Mouse (Mus musculus) bone marrow macrophage, adult 2 months (primary cell): ENCODE results near the gene Ankrd13b. TPM values are rescaled to one million over a fixed set of nuclear protein-coding genes. Genes with fewer than 3 reads are reported as not detected.
A peak's percentile ranks its signal among the peaks of the same experiment; 100 is the strongest.

Experiments used
- H3K27ac ChIP-seq: 2 replicates; pipeline ENCODE4 v1.5.1; 2012; ENCODE audit warnings: low read depth, low read length; ENCODE audit not compliant: insufficient read depth
- H3K4me1 ChIP-seq: 2 replicates; pipeline ENCODE4 v1.6.1; 2012; ENCODE audit warnings: low read length; ENCODE audit not compliant: control insufficient read depth, insufficient read depth
- H3K4me3 ChIP-seq: 2 replicates; pipeline ENCODE4 v1.5.1; 2012; ENCODE audit warnings: mild to moderate bottlenecking, low read length, moderate library complexity; ENCODE audit not compliant: insufficient read depth
- CTCF ChIP-seq: IDR thresholded peaks from 2 replicates; pipeline ENCODE4 v1.5.1; 2012; ENCODE audit warnings: low read depth, mild to moderate bottlenecking, low read length, moderate library complexity
- POLR2A ChIP-seq: IDR thresholded peaks from 2 replicates; pipeline ENCODE4 v1.6.1; 2012; ENCODE audit warnings: mild to moderate bottlenecking, low read depth, low read length, borderline replicate concordance
- polyA plus RNA-seq: library from polyadenylated mRNA; stranded (reverse); fragments of >200 nt; gene quantifications from 2 replicates; pipeline ENCODE4 v1.2.4, GENCODE M21; 2012; ENCODE audit not compliant: missing spikeins, insufficient read depth, insufficient read length

Ankrd13b gene
- polyA plus RNA-seq, 1 experiment, result 5.0 TPM

DNA sequence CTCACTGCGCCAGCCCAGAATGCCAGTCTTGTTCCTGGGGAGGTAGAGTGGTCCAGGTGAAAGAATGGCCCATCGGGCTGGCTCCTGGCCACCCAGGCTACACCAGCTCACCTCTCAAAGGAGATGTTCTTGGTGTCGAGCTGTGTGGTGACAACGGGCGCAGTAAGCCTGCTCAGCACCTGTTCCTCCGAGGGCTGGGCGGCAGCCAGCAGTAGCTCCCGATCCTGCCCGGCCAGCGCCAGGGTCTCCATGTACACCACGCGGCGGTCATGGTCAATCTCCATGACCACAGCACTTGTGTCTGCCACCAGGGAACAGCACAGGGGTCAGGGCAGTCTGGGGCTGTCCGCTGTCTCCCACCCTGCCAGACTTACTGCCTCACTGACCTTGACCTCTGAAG lies 13.3 kb downstream of the Ankrd13b start:
- Histone ChIP-seq H3K4me3 (no peak overlapping the region), H3K27ac (no peak overlapping the region), H3K4me1 (no peaks in the 10 kb centered on the region)
- TF ChIP-seq CTCF (no peak), POLR2A (no peak)

DNA sequence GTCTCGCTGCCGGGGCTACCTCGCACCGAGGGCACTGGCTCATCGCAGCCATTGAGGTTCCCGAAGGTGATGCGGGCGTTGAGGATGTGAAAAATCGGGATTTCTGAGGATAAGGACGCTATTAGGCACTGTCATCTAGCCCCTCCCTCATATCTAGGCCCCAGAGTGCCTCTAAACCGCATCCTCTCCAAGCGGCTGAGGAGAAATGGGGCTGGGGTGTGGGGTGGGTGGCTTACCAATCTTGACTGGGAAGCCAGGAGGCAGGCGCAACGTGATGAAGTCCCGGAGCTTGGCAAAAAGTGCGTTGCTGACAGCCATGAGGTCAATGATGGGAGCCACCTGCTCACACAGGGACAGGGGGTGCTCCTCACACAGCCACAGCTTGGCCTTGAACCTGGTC lies 16.7 kb downstream of the Ankrd13b start:
- TF ChIP-seq POLR2A, result no peak
- no peak for TF ChIP-seq CTCF
- Histone ChIP-seq H3K4me3 (no peak overlapping the region), H3K27ac (no peak overlapping the region), H3K4me1 (no peaks in the 10 kb centered on the region)

GRCm38 (mm10) chr11:77471407-77471806 lies 18.1 kb downstream of the Ankrd13b start:
- Histone ChIP-seq H3K27ac (no peak overlapping the region), H3K4me1 (0 out of 2 replicates have a peak, but pooled peaks cover 2% of the 10 kb centered on the region), H3K4me3 (no peak overlapping the region)
- TF ChIP-seq POLR2A, result no peak
- no peak for TF ChIP-seq CTCF

DNA sequence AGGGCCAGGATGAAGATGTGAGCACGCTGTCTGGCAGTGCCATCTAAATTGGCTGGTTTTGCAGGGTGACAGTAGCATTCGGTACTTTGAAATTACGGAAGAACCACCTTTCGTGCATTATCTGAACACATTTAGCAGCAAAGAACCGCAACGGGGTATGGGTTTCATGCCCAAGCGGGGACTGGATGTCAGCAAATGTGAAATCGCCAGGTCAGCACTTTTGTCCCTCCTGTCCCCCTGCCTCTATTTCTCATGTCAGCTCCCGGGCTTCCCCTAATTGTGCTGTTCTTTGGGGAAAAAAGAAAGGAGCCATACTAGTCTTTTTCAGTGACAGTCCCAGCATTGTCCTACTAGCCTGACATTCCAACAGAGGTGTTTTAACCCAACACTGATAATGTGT lies 21.1 kb downstream of the Ankrd13b start:
- Histone ChIP-seq H3K4me3 (no peak overlapping the region), H3K27ac (no peak overlapping the region), H3K4me1 (0 out of 2 replicates have a peak, but pooled peaks cover 2% of the 10 kb centered on the region)
- TF ChIP-seq CTCF, result no peak
- no peak for TF ChIP-seq POLR2A

GRCm38 (mm10) chr11:77467784-77468183 lies 21.7 kb downstream of the Ankrd13b start:
- peak; percentile 72 for TF ChIP-seq CTCF
- TF ChIP-seq POLR2A, result no peak
- Histone ChIP-seq H3K4me3 (peak overlapping the region; percentile 36), H3K27ac (no peak overlapping the region)

DNA sequence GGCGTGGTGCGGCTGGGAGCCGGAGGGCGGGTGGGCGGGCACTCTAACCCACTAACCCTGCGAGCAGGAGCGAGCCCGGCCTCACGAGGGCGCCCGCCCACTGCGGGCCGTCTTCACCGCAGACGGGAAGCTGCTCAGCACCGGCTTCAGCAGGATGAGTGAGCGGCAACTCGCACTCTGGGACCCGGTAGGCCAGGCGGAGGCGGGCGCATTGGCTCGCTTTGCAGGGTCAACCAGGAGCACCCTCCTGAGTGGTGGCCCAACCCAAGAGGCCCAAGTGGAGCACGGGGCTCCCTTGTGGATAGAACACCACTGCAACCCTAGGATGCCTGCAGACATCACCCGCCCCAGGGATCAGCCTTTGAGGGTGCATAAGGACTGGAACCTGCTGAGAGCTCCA lies 22.3 kb downstream of the Ankrd13b start:
- no peak overlapping the region for H3K27ac ChIP-seq
- 0 out of 2 replicates have a peak, but pooled peaks cover 4% of the 10 kb centered on the region for H3K4me1 ChIP-seq
- TF ChIP-seq CTCF, result peak; percentile 31
- TF ChIP-seq POLR2A, result no peak
- H3K4me3 ChIP-seq, result peak overlapping the region; percentile 34

More at GRCm38 (mm10) chr11:77467784-77468183, 21.7 kb downstream of the Ankrd13b start:
- H3K4me1 ChIP-seq, result 0 out of 2 replicates have a peak, but pooled peaks cover 4% of the 10 kb centered on the region

DNA sequence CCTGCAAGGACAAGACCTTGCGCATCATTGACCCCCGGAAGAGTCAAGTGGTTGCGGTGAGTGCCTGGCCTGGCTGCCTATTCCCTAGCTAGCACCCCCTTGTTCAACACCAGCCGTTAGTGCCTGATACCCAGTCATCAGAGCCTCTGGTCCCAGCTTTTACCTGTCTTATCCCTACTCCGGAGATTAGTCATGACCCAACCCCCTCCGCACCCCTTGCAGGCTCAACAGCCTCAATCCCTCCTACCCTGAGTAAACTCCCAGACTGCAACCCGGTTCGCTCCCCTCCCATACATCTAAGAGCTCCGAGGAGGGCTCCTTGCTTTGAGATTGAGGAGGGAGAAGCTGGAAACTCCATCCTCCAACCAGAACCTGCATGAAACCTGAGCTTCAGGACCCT lies 22.9 kb downstream of the Ankrd13b start:
- H3K4me3 ChIP-seq, result no peak overlapping the region
- TF ChIP-seq CTCF (no peak), POLR2A (no peak)
- H3K27ac ChIP-seq, result no peak overlapping the region

GRCm38 (mm10) chr11:77465111-77465510 lies 24.4 kb downstream of the Ankrd13b start:
- Histone ChIP-seq H3K4me1 (0 out of 2 replicates have a peak, but pooled peaks cover 4% of the 10 kb centered on the region), H3K27ac (no peak overlapping the region), H3K4me3 (no peak overlapping the region)
- TF ChIP-seq CTCF, result no peak
- no peak for TF ChIP-seq POLR2A

More for the DNA sequence above, 22.9 kb downstream of the Ankrd13b start:
- H3K4me1 ChIP-seq, result 0 out of 2 replicates have a peak, but pooled peaks cover 4% of the 10 kb centered on the region

GRCm38 (mm10) chr11:77464684-77465083 lies 24.8 kb downstream of the Ankrd13b start:
- TF ChIP-seq CTCF (no peak), POLR2A (no peak)
- Histone ChIP-seq H3K4me3 (no peak overlapping the region), H3K4me1 (0 out of 2 replicates have a peak, but pooled peaks cover 4% of the 10 kb centered on the region), H3K27ac (no peak overlapping the region)

DNA sequence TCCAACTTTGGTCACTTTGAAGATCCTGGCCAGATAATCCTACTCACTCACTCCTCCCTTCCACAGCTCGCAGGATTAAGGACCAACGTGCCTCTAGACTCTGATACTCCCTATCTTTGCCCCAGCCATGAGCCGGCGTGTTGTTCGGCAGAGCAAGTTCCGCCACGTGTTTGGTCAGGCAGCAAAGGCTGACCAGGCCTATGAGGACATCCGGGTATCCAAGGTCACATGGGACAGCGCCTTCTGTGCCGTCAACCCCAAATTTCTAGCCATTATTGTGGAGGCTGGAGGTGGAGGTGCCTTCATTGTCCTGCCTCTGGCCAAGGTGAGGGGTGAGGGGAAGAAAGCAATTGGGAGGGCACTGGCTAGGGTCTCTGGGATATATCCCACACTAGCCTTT lies 25.7 kb downstream of the Ankrd13b start:
- no peak overlapping the region for H3K27ac ChIP-seq

DNA sequence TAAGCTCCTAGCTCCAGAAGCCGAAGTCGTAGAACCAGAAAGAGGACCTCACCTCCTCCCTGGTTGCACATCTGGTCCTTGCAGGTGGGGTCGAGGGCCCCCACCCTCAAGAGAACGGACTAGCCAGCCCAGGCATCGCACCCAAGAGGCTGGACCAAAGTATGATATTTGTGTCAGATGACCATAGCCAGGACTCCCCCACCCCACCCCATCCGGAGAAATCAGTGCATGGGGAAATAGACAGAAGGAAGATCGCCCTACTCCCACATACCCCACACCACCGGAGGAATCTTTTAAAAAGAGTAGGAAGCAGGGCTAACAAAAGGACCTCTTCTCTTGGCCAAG lies 26.4 kb downstream of the Ankrd13b start:
- peak overlapping the region; percentile 65; the same call in 1 of the 2 replicates for H3K4me3 ChIP-seq

More for the DNA sequence above, 25.7 kb downstream of the Ankrd13b start:
- H3K4me3 ChIP-seq, result no peak overlapping the region
- H3K4me1 ChIP-seq, result 0 out of 2 replicates have a peak, but pooled peaks cover 4% of the 10 kb centered on the region
- TF ChIP-seq POLR2A, result no peak
- TF ChIP-seq CTCF, result no peak

More for the DNA sequence above, 26.4 kb downstream of the Ankrd13b start:
- H3K27ac ChIP-seq, result no peak overlapping the region
- TF ChIP-seq POLR2A (no peak), CTCF (no peak)
- 0 out of 2 replicates have a peak, but pooled peaks cover 4% of the 10 kb centered on the region for H3K4me1 ChIP-seq
